26 mouse cellular contexts compared by ENCODE assay signal in genomic region chr5:4892734-4893133, GRCm38 (mm10).
A peak's percentile ranks its signal among the peaks of the same experiment; 100 is the strongest.
DNase-seq lines count a peak whose midpoint lies in the region; ATAC-seq and TF ChIP-seq lines count a peak whose summit lies in the region.
"Had no signal": no experiment of that assay in that cellular context is flagged by ENCODE, and none has a peak within 500 bp of the region (broad histone marks: within the 10 kb centered on the region; RNA-seq: fewer than 3 reads in every experiment).

No protein-coding gene starts in this region.

- no peak overlapping the region for H3K4me2 ChIP-seq in kidney, postnatal 0 days (ENCODE audit: low read length)
- no peak overlapping the region for H3K4me2 ChIP-seq in neural tube, embryonic 12.5 days (replicated peaks)
- 0 out of 2 replicates have a peak overlapping the region, but pooled peaks have one; percentile 18 for H3K4me2 ChIP-seq in neural tube, embryonic 13.5 days
- H3K4me2 ChIP-seq: embryonic facial prominence, embryonic 12.5 days; heart, embryonic 15.5 days; limb, embryonic 15.5 days; liver, embryonic 13.5 days had no signal

- TF ChIP-seq CTCF in kidney, postnatal 0 days (IDR thresholded peaks at IDR 0.05; ENCODE audit: low read depth): no peak

- H3K9me3 ChIP-seq in kidney, postnatal 0 days (replicated peaks; ENCODE audit: low read length): no peaks in the 10 kb centered on the region
- no peaks in the 10 kb centered on the region for H3K9me3 ChIP-seq in neural tube, embryonic 12.5 days
- H3K9me3 ChIP-seq in neural tube, embryonic 13.5 days: no peaks in the 10 kb centered on the region
- H3K9me3 ChIP-seq: embryonic facial prominence, embryonic 12.5 days; forebrain, embryonic 10.5 days; heart, embryonic 10.5 days; heart, embryonic 15.5 days; limb, embryonic 15.5 days; liver, embryonic 13.5 days had no signal

- H3K4me3 ChIP-seq in kidney, postnatal 0 days (replicated peaks; ENCODE audit: low read depth, low read length): no peak overlapping the region
- no peak overlapping the region for H3K4me3 ChIP-seq in neural tube, embryonic 12.5 days
- H3K4me3 ChIP-seq in neural tube, embryonic 13.5 days: no peak overlapping the region
- H3K4me3 ChIP-seq: embryonic facial prominence, embryonic 12.5 days; forebrain, embryonic 10.5 days; heart, embryonic 10.5 days; heart, embryonic 15.5 days; limb, embryonic 15.5 days; liver, embryonic 13.5 days had no signal

- no peaks in the 10 kb centered on the region for H3K4me1 ChIP-seq in kidney, postnatal 0 days (replicated peaks; ENCODE audit: insufficient read depth, low read length)
- H3K4me1 ChIP-seq in neural tube, embryonic 12.5 days: peaks cover 3% of the 10 kb centered on the region; the same call in 1 of the 2 replicates
- H3K4me1 ChIP-seq in neural tube, embryonic 13.5 days (replicated peaks): peaks cover 23% of the 10 kb centered on the region
- H3K4me1 ChIP-seq: heart, embryonic 10.5 days; liver, embryonic 13.5 days had no signal

- 44% methylated on average over 4 of the region's 4 CpGs for WGBS in kidney, postnatal 0 days
- WGBS in neural tube, embryonic 12.5 days: 41% methylated on average over 4 of the region's 4 CpGs
- WGBS in neural tube, embryonic 13.5 days: 42% methylated on average over 4 of the region's 4 CpGs

- no peak overlapping the region for H3K9ac ChIP-seq in kidney, postnatal 0 days (ENCODE audit: low read depth, low read length)
- H3K9ac ChIP-seq in neural tube, embryonic 12.5 days: no peak overlapping the region
- H3K9ac ChIP-seq in neural tube, embryonic 13.5 days: no peak overlapping the region
- H3K9ac ChIP-seq: embryonic facial prominence, embryonic 12.5 days; heart, embryonic 15.5 days; limb, embryonic 15.5 days; liver, embryonic 13.5 days had no signal

- H3K36me3 ChIP-seq in kidney, postnatal 0 days (ENCODE audit: insufficient read depth, low read length): no peaks in the 10 kb centered on the region
- H3K36me3 ChIP-seq in neural tube, embryonic 12.5 days: no peaks in the 10 kb centered on the region
- no peaks in the 10 kb centered on the region for H3K36me3 ChIP-seq in neural tube, embryonic 13.5 days
- H3K36me3 ChIP-seq: embryonic facial prominence, embryonic 12.5 days; forebrain, embryonic 10.5 days; heart, embryonic 10.5 days; heart, embryonic 15.5 days; limb, embryonic 15.5 days; liver, embryonic 13.5 days had no signal

- no peak overlapping the region for H3K27ac ChIP-seq in kidney, postnatal 0 days
- H3K27ac ChIP-seq in neural tube, embryonic 12.5 days: no peak overlapping the region
- H3K27ac ChIP-seq in neural tube, embryonic 13.5 days (replicated peaks): peak overlapping the region; percentile 33; the same call in 1 of the 2 replicates
- H3K27ac ChIP-seq: forebrain, embryonic 10.5 days; heart, embryonic 10.5 days; heart, embryonic 15.5 days; liver, embryonic 13.5 days had no signal

- H3K27me3 ChIP-seq in kidney, postnatal 0 days (ENCODE audit: insufficient read depth, low read length): no peaks in the 10 kb centered on the region
- no peaks in the 10 kb centered on the region for H3K27me3 ChIP-seq in neural tube, embryonic 12.5 days (replicated peaks)
- no peaks in the 10 kb centered on the region for H3K27me3 ChIP-seq in neural tube, embryonic 13.5 days
- H3K27me3 ChIP-seq: embryonic facial prominence, embryonic 12.5 days; heart, embryonic 15.5 days; limb, embryonic 15.5 days; liver, embryonic 13.5 days had no signal

- peak; percentile 51 for DNase-seq in kidney, postnatal 0 days (ENCODE audit: low spot score)
- no peak for DNase-seq in kidney, postnatal 25 days
- DNase-seq in neural tube, embryonic 10.5 days (ENCODE audit: extremely low spot score, low spot score): no peak
- DNase-seq in kidney, adult 18-20 months: no peak
- DNase-seq in frontal cortex, adult 2 months (ENCODE audit: extremely low spot score in 1 of 2, low spot score in 1 of 2): no peak
- DNase-seq: cerebellum, adult 11 months; cerebellum, adult 9-10 months; cerebellum, postnatal 36 days; gastrocnemius, postnatal 25 days; heart, adult 11 months; kidney, adult 9 months; kidney, postnatal 14 days; liver, embryonic 13.5 days; lung, adult 18-20 months; lung, postnatal 10 days; thymus, adult 2 months; thymus, postnatal 4 days had no signal

- ATAC-seq in kidney, postnatal 0 days (replicated peaks; ENCODE audit: low FRiP score, low read depth): no peak
- 0 out of 2 replicates have a peak, but pooled peaks have one; percentile 54 for ATAC-seq in neural tube, embryonic 12.5 days (ENCODE audit: low FRiP score, low read depth)
- ATAC-seq in neural tube, embryonic 13.5 days (ENCODE audit: low read depth): 0 out of 2 replicates have a peak, but pooled peaks have one; percentile 22
- ATAC-seq: CD4-positive, CD25-positive, alpha-beta regulatory T cell, adult 4 months; intestine, embryonic 16.5 days had no signal
